Mouse (Mus musculus): ENCODE data around the gene Prss32. TPM values are rescaled to one million over a fixed set of nuclear protein-coding genes. Genes with fewer than 3 reads are reported as not detected.

Prss32 gene
- polyA plus RNA-seq, 1 experiment from 2014 or later, result not detected

- H3K27me3 ChIP-seq, result no peaks in the 10 kb centered on the region
- WGBS, result 99% methylated on average over 5 of the region's 5 CpGs
- H3K27ac ChIP-seq, result no peak overlapping the region
- peaks cover 100% of the 10 kb centered on the region for H3K36me3 ChIP-seq (replicated peaks)
- H3K4me3 ChIP-seq (replicated peaks), result no peak overlapping the region
- ATAC-seq (ENCODE audit: low FRiP score), result no peak
- H3K9me3 ChIP-seq, result peaks cover 22% of the 10 kb centered on the region
- no peak overlapping the region for H3K9ac ChIP-seq
- no peaks in the 10 kb centered on the region; the same call in 1 of the 2 replicates for H3K4me1 ChIP-seq
- H3K4me2 ChIP-seq, result no peak overlapping the region
Measured at GRCm38 (mm10) chr17:23820731-23821130, 22.9 kb upstream of the Prss32 start.

DNA sequence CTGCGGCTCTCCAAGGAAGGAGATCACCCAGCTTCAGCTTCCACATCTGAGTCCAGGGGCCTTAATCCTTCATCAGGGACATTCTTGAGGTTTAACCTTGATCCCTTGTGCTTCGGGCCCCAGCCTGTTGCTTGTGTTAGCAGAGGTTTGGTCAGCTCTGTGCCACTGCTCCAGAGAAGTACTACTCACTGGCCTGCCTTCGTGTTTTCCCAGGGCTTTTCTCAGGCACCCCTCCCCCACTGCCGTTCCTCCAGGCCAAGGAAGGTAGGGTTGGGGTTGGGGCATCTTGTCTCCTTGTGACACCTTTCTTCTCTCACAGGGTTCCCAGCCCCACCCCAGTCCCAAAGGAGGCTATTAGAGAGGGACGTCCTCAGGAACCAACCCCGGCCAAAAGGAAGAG is 21.6 kb upstream of the Prss32 start:
- H3K9ac ChIP-seq, result no peak overlapping the region
- H3K4me2 ChIP-seq, result no peak overlapping the region
- WGBS, result 82% methylated on average over 6 of the region's 6 CpGs
- no peak overlapping the region for H3K27ac ChIP-seq
- H3K36me3 ChIP-seq (replicated peaks), result peaks cover 100% of the 10 kb centered on the region
- H3K4me1 ChIP-seq, result peaks cover 8% of the 10 kb centered on the region
- H3K9me3 ChIP-seq, result peaks cover 15% of the 10 kb centered on the region
- H3K4me3 ChIP-seq (replicated peaks), result no peak overlapping the region
- H3K27me3 ChIP-seq, result no peaks in the 10 kb centered on the region
- ATAC-seq (ENCODE audit: low FRiP score), result no peak

DNA sequence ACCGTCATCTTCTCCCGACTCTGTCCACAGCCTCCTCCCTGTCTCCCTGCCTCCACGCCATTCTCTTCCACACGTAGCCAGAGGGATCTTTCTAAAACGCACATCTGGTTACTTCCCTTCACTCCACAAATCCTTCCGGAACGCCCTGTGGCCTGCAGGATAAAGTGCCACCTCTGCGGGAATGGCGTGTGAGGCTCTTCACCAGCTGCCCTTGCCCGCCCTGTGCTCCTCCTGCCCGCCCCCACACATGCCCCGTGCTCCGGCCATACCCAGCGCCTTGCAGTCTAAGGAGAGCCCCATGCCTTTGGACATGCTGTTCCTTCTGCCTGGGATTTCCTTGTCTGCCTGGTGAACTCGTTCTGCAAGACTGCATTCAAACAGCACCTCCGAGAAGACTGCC is 20.6 kb upstream of the Prss32 start:
- H3K4me3 ChIP-seq (replicated peaks), result no peak overlapping the region
- WGBS, result 85% methylated on average over 16 of the region's 16 CpGs
- no peaks in the 10 kb centered on the region for H3K27me3 ChIP-seq
- peaks cover 95% of the 10 kb centered on the region for H3K36me3 ChIP-seq (replicated peaks)
- H3K4me2 ChIP-seq, result no peak overlapping the region
- ATAC-seq (ENCODE audit: low FRiP score), result no peak
- no peak overlapping the region for H3K9ac ChIP-seq
- peaks cover 17% of the 10 kb centered on the region for H3K4me1 ChIP-seq
- no peak overlapping the region for H3K27ac ChIP-seq
- peaks cover 15% of the 10 kb centered on the region for H3K9me3 ChIP-seq

DNA sequence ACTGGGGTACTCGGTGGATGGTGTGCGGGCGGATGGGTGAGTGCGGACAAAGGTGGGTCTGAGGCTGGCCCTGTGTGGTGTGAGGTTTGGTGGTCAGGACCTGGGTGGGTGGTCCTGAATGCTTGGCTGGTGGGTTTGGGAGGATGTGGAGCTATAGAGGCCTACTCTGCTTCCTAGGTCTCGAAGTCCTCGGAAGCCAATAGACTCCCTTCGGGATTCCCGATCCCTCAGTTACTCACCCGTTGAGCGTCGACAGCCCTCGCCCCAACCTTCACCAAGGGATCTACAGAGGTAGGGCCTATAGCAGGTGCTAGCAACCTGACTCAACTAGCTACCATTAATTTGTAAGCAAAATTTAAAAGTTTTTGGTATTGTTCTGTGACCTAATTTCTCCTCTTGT is 20.0 kb upstream of the Prss32 start:
- Histone ChIP-seq H3K4me1 (peaks cover 20% of the 10 kb centered on the region), H3K4me2 (no peak overlapping the region), H3K27ac (no peak overlapping the region), H3K27me3 (no peaks in the 10 kb centered on the region), H3K36me3 (replicated peaks) (peaks cover 89% of the 10 kb centered on the region), H3K9me3 (peaks cover 9% of the 10 kb centered on the region), H3K4me3 (replicated peaks) (no peak overlapping the region), H3K9ac (no peak overlapping the region)
- ATAC-seq (ENCODE audit: low FRiP score), result no peak
- 89% methylated on average over 12 of the region's 12 CpGs for WGBS

GRCm38 (mm10) chr17:23825591-23825990 is 18.1 kb upstream of the Prss32 start:
- peaks cover 23% of the 10 kb centered on the region for H3K4me1 ChIP-seq
- peaks cover 6% of the 10 kb centered on the region; the same call in 1 of the 2 replicates for H3K27me3 ChIP-seq
- no peak overlapping the region for H3K27ac ChIP-seq
- H3K36me3 ChIP-seq (replicated peaks), result peaks cover 69% of the 10 kb centered on the region
- no peak overlapping the region for H3K4me3 ChIP-seq (replicated peaks)
- H3K9ac ChIP-seq, result no peak overlapping the region
- H3K9me3 ChIP-seq, result no peaks in the 10 kb centered on the region
- WGBS, result 89% methylated on average over 4 of the region's 4 CpGs
- H3K4me2 ChIP-seq, result no peak overlapping the region
- no peak for ATAC-seq (ENCODE audit: low FRiP score)

DNA sequence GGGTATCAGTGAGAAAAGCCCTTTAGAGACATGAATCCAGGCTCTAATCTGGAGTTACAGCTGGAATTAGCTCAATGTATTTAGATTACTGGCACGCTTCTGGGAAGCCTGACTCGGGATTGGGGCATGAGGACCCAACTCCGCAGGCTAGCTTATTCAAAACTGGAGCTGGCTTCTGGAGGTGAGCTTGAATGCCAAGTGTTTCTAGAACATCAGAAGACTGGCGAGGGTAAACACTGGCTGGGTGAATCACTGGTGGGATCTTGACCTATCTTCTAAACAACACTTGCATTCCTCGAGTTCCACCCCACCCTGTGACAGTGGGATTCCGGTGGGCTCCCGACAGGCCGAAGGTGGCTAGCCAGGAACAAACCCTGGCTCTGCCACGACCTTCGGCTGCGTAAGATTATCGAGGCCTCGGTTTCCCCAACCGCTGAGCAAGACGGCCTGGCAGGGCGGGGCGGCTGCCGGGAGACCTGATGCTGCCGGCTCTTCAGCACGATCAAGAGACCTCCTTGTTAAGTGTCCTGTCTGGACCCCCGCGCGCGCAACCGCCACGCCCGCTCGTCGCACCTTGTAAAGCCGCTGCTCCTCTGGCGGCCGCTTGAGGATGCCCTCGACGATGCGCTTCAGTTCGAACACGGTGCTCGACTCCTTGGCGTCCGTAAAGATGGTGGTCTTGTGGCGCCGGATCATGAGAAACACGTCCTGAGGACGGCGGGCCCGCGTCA is 15.2 kb upstream of the Prss32 start:
- H3K4me1 ChIP-seq, result peaks cover 23% of the 10 kb centered on the region
- H3K27me3 ChIP-seq, result peaks cover 31% of the 10 kb centered on the region
- H3K4me3 ChIP-seq (replicated peaks), result peak overlapping the region; percentile 65
- 1% methylated on average over 47 of the region's 47 CpGs for WGBS
- ATAC-seq (ENCODE audit: low FRiP score), result peak; percentile 76
- peak overlapping the region; percentile 94 for H3K27ac ChIP-seq
- H3K4me2 ChIP-seq, result peak overlapping the region; percentile 87
- peak overlapping the region; percentile 81 for H3K9ac ChIP-seq
- H3K36me3 ChIP-seq (replicated peaks), result peaks cover 40% of the 10 kb centered on the region
- H3K9me3 ChIP-seq, result no peaks in the 10 kb centered on the region

- Histone ChIP-seq H3K27me3 (peaks cover 38% of the 10 kb centered on the region), H3K27ac (peak within 1 kb of the TSS; percentile 94), H3K4me2 (peak within 1 kb of the TSS; percentile 87), H3K9me3 (no peaks in the 10 kb centered on the region), H3K4me3 (replicated peaks) (peak within 1 kb of the TSS; percentile 65), H3K36me3 (replicated peaks) (peaks cover 33% of the 10 kb centered on the region), H3K9ac (peak within 1 kb of the TSS; percentile 81), H3K4me1 (peaks cover 23% of the 10 kb centered on the region)
- WGBS, result 1% methylated on average over 24 of the region's 42 CpGs
- ATAC-seq (ENCODE audit: low FRiP score), result peak; percentile 94
Measured at GRCm38 (mm10) chr17:23829064-23829619, 14.5 kb upstream of the Prss32 start, which contains the start of gene Elob. Gene Elob (minus strand): TSS chr17:23829136.

DNA sequence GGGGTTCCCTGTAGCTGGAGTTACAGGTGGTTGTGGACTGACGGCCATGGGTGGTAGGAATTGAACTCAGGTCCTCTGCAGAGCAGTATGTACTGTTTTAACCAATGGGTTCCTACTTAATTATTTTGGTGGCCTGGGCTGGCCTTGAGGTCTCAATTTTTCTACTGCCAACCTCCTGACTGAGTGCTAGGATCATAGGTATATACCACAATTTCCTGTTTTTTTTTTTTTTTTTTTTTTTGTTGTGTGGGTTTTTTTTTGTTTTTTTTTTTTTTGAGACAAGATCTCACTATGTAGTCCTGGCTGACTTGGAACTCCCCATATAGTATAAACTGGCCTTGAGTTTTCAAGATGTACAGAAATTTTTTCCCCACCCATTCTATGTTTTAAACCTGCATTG is 12.5 kb upstream of the Prss32 start:
- ATAC-seq (ENCODE audit: low FRiP score), result no peak
- Histone ChIP-seq H3K4me2 (no peak overlapping the region), H3K36me3 (replicated peaks) (peaks cover 13% of the 10 kb centered on the region), H3K4me3 (replicated peaks) (no peak overlapping the region), H3K9me3 (no peaks in the 10 kb centered on the region), H3K27me3 (peaks cover 49% of the 10 kb centered on the region), H3K27ac (no peak overlapping the region), H3K9ac (no peak overlapping the region), H3K4me1 (peaks cover 23% of the 10 kb centered on the region)
- WGBS, result 92% methylated on average over 1 of the region's 1 CpGs

- Histone ChIP-seq H3K27ac (no peak within 1 kb of the TSS), H3K4me1 (no peaks in the 10 kb centered on the region), H3K9me3 (no peaks in the 10 kb centered on the region), H3K36me3 (replicated peaks) (no peaks in the 10 kb centered on the region), H3K4me3 (replicated peaks) (no peak within 1 kb of the TSS), H3K4me2 (no peak within 1 kb of the TSS), H3K9ac (no peak within 1 kb of the TSS), H3K27me3 (peaks cover 45% of the 10 kb centered on the region)
- ATAC-seq (ENCODE audit: low FRiP score), result no peak
- WGBS, result 55% methylated on average over 8 of the region's 8 CpGs
Measured at GRCm38 (mm10) chr17:23836006-23836575, 7.6 kb upstream of the Prss32 start, which contains the start of gene Prss33. Gene Prss33 (minus strand): TSS chr17:23836056.

DNA sequence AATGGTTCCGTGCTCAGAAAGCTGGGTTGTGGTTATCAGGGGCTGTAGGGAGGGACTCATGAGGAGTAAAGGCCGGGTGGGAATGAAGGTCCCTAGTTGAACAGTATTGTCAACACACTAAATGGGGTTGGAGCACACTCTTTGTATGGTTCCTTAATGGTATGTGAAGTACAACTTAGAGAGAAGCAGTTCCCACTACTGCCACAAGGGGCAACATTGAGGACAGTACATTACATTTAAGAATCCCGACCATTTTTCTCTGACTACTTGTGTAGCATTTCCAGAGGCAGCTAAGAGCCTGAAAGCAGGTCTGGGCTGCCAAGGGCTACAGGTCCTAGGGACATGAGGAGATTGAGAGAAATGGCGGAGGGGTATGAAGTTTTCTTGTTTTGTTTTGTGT is 2.5 kb upstream of the Prss32 start:
- Histone ChIP-seq H3K4me2 (no peak overlapping the region), H3K36me3 (replicated peaks) (no peaks in the 10 kb centered on the region), H3K9ac (no peak overlapping the region), H3K27ac (no peak overlapping the region), H3K9me3 (no peaks in the 10 kb centered on the region), H3K4me1 (no peaks in the 10 kb centered on the region), H3K27me3 (peaks cover 11% of the 10 kb centered on the region; the same call in 1 of the 2 replicates), H3K4me3 (replicated peaks) (no peak overlapping the region)
- ATAC-seq (ENCODE audit: low FRiP score), result no peak; the same call in 1 of the 2 replicates
- WGBS, result 26% methylated on average over 4 of the region's 4 CpGs

DNA sequence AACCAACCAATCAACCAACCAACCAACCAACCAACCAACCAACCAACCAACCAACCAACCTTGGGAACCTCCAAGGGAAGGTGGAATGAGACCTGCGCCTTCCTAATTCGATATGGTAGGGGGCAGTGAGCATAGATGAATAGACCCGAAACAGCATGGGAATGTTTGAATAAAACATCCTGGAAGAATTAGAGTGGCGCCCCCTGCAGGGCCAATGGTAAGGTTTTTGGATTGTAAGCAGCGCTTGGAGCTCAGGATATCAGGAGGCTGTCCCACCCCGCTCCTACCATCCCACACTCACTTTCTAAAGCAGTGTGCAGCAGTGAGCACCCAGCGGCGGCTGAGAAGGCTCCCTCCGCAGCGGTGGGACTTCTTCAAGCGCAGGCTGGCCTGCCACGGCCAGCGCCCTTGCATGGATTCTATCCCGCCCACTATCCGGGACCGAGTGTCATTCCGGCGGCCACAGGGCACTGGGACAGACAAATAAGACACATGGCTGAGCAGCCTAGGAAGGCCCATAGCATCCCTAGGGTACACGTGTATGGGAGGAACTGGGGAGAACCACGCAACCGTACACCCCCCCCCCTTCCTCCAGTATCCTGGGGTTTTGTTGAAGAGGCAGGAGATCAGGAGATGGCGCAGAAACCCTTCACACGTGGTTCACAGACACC is 379 bp upstream of the Prss32 start:
- peaks cover 9% of the 10 kb centered on the region; the same call in 1 of the 2 replicates for H3K27me3 ChIP-seq
- H3K36me3 ChIP-seq (replicated peaks), result no peaks in the 10 kb centered on the region
- no peaks in the 10 kb centered on the region for H3K9me3 ChIP-seq
- no peak overlapping the region for H3K27ac ChIP-seq
- H3K4me1 ChIP-seq, result no peaks in the 10 kb centered on the region
- ATAC-seq (ENCODE audit: low FRiP score), result peak; percentile 30; the same call in 1 of the 2 replicates
- peak overlapping the region; percentile 18; the same call in 1 of the 2 replicates for H3K4me3 ChIP-seq (replicated peaks)
- peak overlapping the region; percentile 42 for H3K4me2 ChIP-seq
- 47% methylated on average over 23 of the region's 23 CpGs for WGBS
- 0 out of 2 replicates have a peak overlapping the region, but pooled peaks have one; percentile 26 for H3K9ac ChIP-seq

GRCm38 (mm10) chr17:23850028-23850427 is 6.4 kb downstream of the Prss32 start:
- 64% methylated on average over 2 of the region's 2 CpGs for WGBS
- Histone ChIP-seq H3K27ac (no peak overlapping the region), H3K9ac (no peak overlapping the region), H3K9me3 (no peaks in the 10 kb centered on the region), H3K4me3 (replicated peaks) (no peak overlapping the region), H3K4me2 (no peak overlapping the region), H3K27me3 (peaks cover 5% of the 10 kb centered on the region; the same call in 1 of the 2 replicates), H3K36me3 (replicated peaks) (no peaks in the 10 kb centered on the region), H3K4me1 (no peaks in the 10 kb centered on the region)
- ATAC-seq (ENCODE audit: low FRiP score), result no peak

Data from forebrain, embryonic 12.5 days (tissue).